Mouse (Mus musculus) embryonic facial prominence, embryonic 14.5 days (tissue): ENCODE measurements around the gene Sos2. TPM values are rescaled to one million over a fixed set of nuclear protein-coding genes. Genes with fewer than 3 reads are reported as not detected.

Experiments used
- ATAC-seq: fragments of 200-750 bp; cut with Nextera tagmentation; 2 replicates; pipeline ENCODE4 v1.8.0; 2017; ENCODE audit warnings: low read depth, moderate number of reproducible peaks, moderate TSS enrichment
- DNase-seq: peaks from one replicate; pipeline ENCODE4 v3.0.0-alpha.2; 2015; ENCODE audit warnings: low spot score
- H3K27ac ChIP-seq: fragments of 300-500 bp; sonication (generic); replicated peaks from 2 replicates; pipeline ENCODE4 v1.5.1; 2014; ENCODE audit warnings: low read depth, mild to moderate bottlenecking, low read length, moderate library complexity
- H3K27me3 ChIP-seq: fragments of 300-500 bp; sonication (generic); replicated peaks from 2 replicates; pipeline ENCODE4 v1.6.1; 2014; ENCODE audit warnings: low read length; ENCODE audit not compliant: control insufficient read depth, insufficient read depth
- H3K36me3 ChIP-seq: fragments of 300-500 bp; sonication (generic); 2 replicates; pipeline ENCODE4 v1.6.1; 2014; ENCODE audit warnings: low read length, mixed read lengths; ENCODE audit not compliant: control insufficient read depth, insufficient read depth
- H3K4me1 ChIP-seq: fragments of 300-500 bp; sonication (generic); 2 replicates; pipeline ENCODE4 v1.6.1; 2014; ENCODE audit warnings: antibody characterized with exemption, low read length; ENCODE audit not compliant: control insufficient read depth, insufficient read depth
- H3K4me2 ChIP-seq: fragments of 300-500 bp; sonication (generic); 2 replicates; pipeline ENCODE4 v1.6.1; 2014; ENCODE audit warnings: low read depth, mild to moderate bottlenecking, low read length, moderate library complexity, mixed read lengths
- H3K4me3 ChIP-seq: fragments of 300-500 bp; sonication (generic); 2 replicates; pipeline ENCODE4 v1.5.1; 2014; ENCODE audit warnings: low read depth, mild to moderate bottlenecking, low read length
- H3K9ac ChIP-seq: fragments of 300-500 bp; sonication (generic); 2 replicates; pipeline ENCODE4 v1.6.1; 2014; ENCODE audit warnings: low read depth, mild to moderate bottlenecking, low read length, moderate library complexity, mixed read lengths
- H3K9me3 ChIP-seq: fragments of 300-500 bp; sonication (generic); 2 replicates; pipeline ENCODE4 v1.6.1; 2016; ENCODE audit warnings: low read length; ENCODE audit not compliant: control insufficient read depth
- WGBS: fragments of 180-500 bp; shearing (Covaris S2); extraction: QIAGEN DNeasy Blood & Tissue Kit; methylation state at CpG from one replicate; pipeline ENCODE4 v1.1.7; 2014; 5-methylcytosine and 5-hydroxymethylcytosine counted together
- polyA plus RNA-seq: library from polyadenylated mRNA; unstranded; fragments of >200 nt; fragmentation: Nextera tagmentation; extraction: Ambion mirVana; gene quantifications from 2 replicates; pipeline ENCODE4 v1.2.1, GENCODE M21; 2014

Gene Sos2
- polyA plus RNA-seq, 1 experiment from 2014 or later: 11.4 TPM

DNA sequence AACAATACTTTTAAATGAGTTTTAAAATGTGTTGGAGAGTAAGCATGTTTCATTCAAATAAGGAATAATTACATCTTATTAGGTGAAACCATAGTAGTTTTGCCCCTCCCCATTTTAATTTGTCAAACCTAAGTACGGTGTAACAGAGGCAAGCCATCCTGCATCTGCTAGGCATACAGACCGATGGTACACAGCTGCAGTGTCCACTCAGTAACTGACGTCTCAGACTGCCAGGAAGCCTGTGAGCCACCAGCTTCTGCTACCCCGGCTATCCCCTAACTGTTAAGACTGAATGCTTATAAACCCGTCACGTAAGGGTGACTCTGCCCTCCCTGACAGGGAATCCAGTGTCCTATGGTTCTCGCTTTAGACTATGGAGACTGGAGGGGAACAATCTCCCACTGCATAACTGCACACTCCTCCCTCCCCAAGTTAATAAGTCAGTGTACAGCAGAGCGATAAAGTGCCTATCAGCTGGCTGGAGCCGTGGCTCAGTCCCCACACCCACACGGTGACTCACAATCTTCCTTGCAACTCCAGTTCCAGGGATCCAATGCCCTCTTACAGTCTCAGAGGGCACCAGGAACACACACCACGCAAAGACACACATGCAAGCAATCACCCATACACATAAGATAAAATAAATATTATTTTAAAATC lies 23.3 kb upstream of the Sos2 start:
- no peak overlapping the region for H3K4me2 ChIP-seq
- no peaks in the 10 kb centered on the region for H3K27me3 ChIP-seq
- H3K4me1 ChIP-seq: no peaks in the 10 kb centered on the region
- H3K27ac ChIP-seq: no peak overlapping the region
- 0 out of 2 replicates have a peak, but pooled peaks cover 22% of the 10 kb centered on the region for H3K36me3 ChIP-seq
- WGBS: 85% methylated on average over 11 of the region's 11 CpGs
- no peak overlapping the region for H3K9ac ChIP-seq
- ATAC-seq (no peak), DNase-seq (no peak)
- no peak overlapping the region for H3K4me3 ChIP-seq
- H3K9me3 ChIP-seq: no peaks in the 10 kb centered on the region

DNA sequence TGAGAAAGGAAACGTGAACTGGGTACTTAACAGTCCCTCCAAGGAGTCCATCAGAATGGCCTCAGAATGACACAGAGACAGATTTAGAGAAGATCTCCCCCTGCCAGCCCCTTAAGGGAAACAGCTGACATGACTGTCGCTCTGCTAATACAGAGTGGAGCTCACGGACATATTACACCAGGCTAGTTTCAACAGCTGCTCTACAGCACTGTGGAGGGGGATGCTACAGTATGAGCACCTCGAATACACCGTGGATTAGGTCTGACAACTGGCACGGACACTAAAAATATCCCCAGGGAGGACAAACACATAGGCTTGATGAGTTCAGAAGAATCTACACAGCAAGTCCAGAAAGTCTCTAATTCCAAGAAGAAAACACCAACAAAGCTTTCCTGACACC lies 16.7 kb upstream of the Sos2 start:
- H3K36me3 ChIP-seq: peaks cover 28% of the 10 kb centered on the region; the same call in 1 of the 2 replicates
- WGBS: 74% methylated on average over 6 of the region's 6 CpGs
- ATAC-seq: peak; percentile 65; the same call in 1 of the 2 replicates

DNA sequence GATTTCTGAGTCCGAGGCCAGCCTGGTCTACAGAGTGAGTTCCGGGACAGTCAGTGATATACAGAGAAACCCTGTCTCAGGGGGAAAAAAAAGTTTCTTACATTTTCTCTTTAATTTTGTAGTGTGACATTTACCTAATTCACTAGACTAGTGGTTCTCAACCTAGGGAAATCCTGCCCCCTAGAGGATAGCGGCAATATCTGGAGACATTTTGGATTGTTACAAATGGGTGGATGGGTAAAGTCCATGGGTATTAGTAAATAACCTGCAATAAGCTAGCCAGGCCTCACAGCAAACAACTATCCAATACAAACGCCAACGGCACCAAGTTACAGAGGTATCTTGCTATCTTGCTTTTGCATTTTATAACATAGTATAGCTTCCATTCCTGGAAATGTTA lies 15.1 kb upstream of the Sos2 start:
- peak; percentile 45 for DNase-seq
- no peak overlapping the region for H3K4me2 ChIP-seq
- 74% methylated on average over 5 of the region's 5 CpGs for WGBS
- H3K4me1 ChIP-seq: no peaks in the 10 kb centered on the region
- ATAC-seq: no peak
- peaks cover 23% of the 10 kb centered on the region; the same call in 1 of the 2 replicates for H3K36me3 ChIP-seq
- H3K27ac ChIP-seq: no peak overlapping the region
- no peak overlapping the region for H3K9ac ChIP-seq
- no peak overlapping the region for H3K4me3 ChIP-seq
- H3K9me3 ChIP-seq: no peaks in the 10 kb centered on the region
- no peaks in the 10 kb centered on the region for H3K27me3 ChIP-seq

More for the DNA sequence above, 16.7 kb upstream of the Sos2 start:
- H3K4me3 ChIP-seq: no peak overlapping the region
- H3K27me3 ChIP-seq: no peaks in the 10 kb centered on the region
- no peak overlapping the region for H3K9ac ChIP-seq
- H3K27ac ChIP-seq: 0 out of 2 replicates have a peak overlapping the region, but pooled peaks have one; percentile 39
- peak; percentile 58 for DNase-seq
- H3K4me1 ChIP-seq: no peaks in the 10 kb centered on the region
- no peak overlapping the region for H3K4me2 ChIP-seq
- H3K9me3 ChIP-seq: no peaks in the 10 kb centered on the region

DNA sequence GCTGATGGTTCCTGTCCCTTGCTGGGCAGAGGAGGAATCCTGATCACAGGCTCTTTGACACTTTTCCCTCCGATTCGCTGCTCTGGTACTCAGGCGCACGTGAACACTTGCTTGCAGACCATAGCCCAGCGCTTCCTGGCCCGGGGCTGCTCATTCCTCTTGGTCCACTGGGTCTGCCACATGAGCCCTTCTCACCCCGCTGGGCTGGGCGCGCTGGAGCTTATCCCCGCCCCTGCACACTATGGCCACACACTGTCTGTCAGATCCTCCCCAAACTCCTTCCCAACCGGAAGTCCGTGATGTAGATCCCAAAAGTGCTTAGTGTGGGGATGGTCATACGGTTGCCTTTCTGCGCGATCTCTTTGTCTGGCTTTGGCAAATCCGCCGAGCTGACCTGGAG lies 11.8 kb upstream of the Sos2 start:
- 79% methylated on average over 17 of the region's 17 CpGs for WGBS

DNA sequence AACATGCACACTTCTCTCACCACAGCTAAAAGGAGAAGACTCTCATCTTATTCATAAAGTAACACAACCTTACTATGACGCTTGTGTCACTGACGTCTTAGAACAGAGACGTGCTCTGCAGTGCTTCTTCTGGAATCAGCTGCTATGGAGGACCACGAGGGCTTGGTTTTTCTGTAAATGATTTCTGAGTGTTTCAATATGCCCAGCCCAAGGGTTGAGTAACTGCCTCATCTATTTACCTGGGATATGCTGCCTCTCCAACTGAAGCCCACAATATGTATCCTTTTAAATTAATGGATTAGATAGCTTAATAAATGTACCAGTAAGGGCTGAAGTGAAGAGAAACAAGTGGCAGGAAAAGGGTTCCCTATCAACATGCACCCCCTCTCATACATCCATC lies 9.1 kb upstream of the Sos2 start:
- ATAC-seq (no peak), DNase-seq (no peak)
- Histone ChIP-seq H3K4me3 (no peak overlapping the region), H3K4me2 (no peak overlapping the region), H3K36me3 (0 out of 2 replicates have a peak, but pooled peaks cover 5% of the 10 kb centered on the region), H3K9ac (no peak overlapping the region), H3K4me1 (no peaks in the 10 kb centered on the region; the same call in 1 of the 2 replicates), H3K27me3 (no peaks in the 10 kb centered on the region), H3K9me3 (no peaks in the 10 kb centered on the region), H3K27ac (no peak overlapping the region)
- WGBS: 94% methylated on average over 4 of the region's 4 CpGs

More for the DNA sequence above, 11.8 kb upstream of the Sos2 start:
- H3K27ac ChIP-seq: no peak overlapping the region
- ATAC-seq: no peak
- no peak overlapping the region for H3K9ac ChIP-seq
- no peaks in the 10 kb centered on the region; the same call in 1 of the 2 replicates for H3K4me1 ChIP-seq
- H3K27me3 ChIP-seq: no peaks in the 10 kb centered on the region
- H3K9me3 ChIP-seq: no peaks in the 10 kb centered on the region
- 0 out of 2 replicates have a peak, but pooled peaks cover 7% of the 10 kb centered on the region for H3K36me3 ChIP-seq
- no peak overlapping the region for H3K4me2 ChIP-seq
- no peak overlapping the region for H3K4me3 ChIP-seq
- DNase-seq: no peak

DNA sequence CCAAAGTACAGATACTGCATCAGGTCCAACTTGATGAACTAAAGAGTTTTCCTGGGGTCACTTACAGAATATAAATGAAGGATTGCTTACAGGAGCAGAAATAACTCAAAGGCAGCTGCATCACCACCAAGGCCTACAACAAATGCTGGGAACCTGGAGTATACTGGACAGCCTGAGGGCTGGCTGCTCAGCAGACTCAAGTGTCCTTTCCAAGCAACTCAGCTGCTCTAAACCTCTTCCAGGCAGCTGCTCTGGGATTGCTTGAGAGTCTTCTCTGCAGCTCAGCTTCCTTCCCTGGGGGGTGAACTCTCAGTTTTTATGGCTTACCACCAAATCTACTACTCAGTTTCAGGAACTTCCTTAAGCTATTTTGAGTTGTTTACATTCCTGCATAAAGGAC lies 7.4 kb upstream of the Sos2 start:
- Histone ChIP-seq H3K27ac (peak overlapping the region; percentile 17; the same call in 1 of the 2 replicates), H3K36me3 (no peaks in the 10 kb centered on the region), H3K9ac (no peak overlapping the region), H3K27me3 (no peaks in the 10 kb centered on the region), H3K9me3 (no peaks in the 10 kb centered on the region), H3K4me1 (no peaks in the 10 kb centered on the region; the same call in 1 of the 2 replicates), H3K4me3 (no peak overlapping the region), H3K4me2 (no peak overlapping the region)
- peak; percentile 27 for DNase-seq
- no peak for ATAC-seq

DNA sequence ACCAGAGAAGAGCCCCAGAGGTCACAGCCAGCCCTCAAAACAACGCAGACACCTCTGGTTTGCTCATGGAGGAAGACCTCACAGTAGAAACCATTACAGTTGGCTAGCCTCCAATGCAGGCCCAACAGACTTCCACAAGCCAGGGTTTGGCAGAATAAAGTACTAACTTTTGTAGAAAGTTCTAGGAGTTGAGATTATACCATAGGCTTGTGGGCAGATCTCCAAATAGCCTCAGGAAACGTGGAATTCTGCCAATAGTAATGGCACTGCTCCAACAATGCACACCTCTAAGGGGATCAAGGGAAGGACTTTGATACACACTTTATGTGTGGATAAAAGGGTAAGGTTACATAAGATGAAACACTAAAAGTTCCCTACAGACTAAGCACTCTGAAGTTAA lies 6.7 kb upstream of the Sos2 start:
- DNase-seq (peak; percentile 78), ATAC-seq (peak; percentile 74)
- no peak overlapping the region for H3K4me3 ChIP-seq
- 30% methylated on average over 2 of the region's 2 CpGs for WGBS
- H3K4me1 ChIP-seq: peaks cover 3% of the 10 kb centered on the region; the same call in 1 of the 2 replicates
- H3K9me3 ChIP-seq: no peaks in the 10 kb centered on the region
- no peak overlapping the region for H3K4me2 ChIP-seq
- no peaks in the 10 kb centered on the region for H3K27me3 ChIP-seq
- no peaks in the 10 kb centered on the region for H3K36me3 ChIP-seq
- no peak overlapping the region for H3K9ac ChIP-seq
- H3K27ac ChIP-seq: no peak overlapping the region

DNA sequence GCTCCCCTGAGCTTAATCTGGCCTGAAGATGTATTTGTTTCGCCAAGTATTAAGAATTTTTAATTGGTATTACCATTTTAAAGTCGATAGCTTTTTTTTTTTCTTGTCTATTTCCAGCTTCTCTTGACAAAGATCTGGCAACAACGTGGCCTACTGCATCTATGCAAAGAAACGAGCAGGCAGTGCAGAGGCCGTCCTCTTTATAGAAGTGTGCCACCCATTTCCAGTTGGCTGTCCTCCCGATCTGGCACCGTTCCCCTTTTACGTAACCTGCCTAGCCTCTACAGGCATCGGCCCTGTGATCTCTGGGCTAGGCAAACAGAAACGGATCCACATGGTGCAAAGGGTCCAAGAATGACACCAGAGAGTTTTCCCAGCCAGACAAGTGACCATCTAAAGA lies 1.9 kb upstream of the Sos2 start:
- Histone ChIP-seq H3K9ac (no peak overlapping the region), H3K36me3 (no peaks in the 10 kb centered on the region), H3K9me3 (no peaks in the 10 kb centered on the region), H3K27me3 (no peaks in the 10 kb centered on the region), H3K4me3 (no peak overlapping the region), H3K4me1 (peaks cover 16% of the 10 kb centered on the region), H3K4me2 (no peak overlapping the region), H3K27ac (no peak overlapping the region)
- WGBS: 50% methylated on average over 10 of the region's 10 CpGs
- ATAC-seq (no peak), DNase-seq (peak; percentile 73)
